Mouse (Mus musculus): ENCODE results near the gene Atp6v1f. TPM values are rescaled to one million over a fixed set of nuclear protein-coding genes. Genes with fewer than 3 reads are reported as not detected.

Atp6v1f gene
- total and polyA plus RNA-seq, 3 experiments, result 312 to 349 TPM; not detected in 1

DNA sequence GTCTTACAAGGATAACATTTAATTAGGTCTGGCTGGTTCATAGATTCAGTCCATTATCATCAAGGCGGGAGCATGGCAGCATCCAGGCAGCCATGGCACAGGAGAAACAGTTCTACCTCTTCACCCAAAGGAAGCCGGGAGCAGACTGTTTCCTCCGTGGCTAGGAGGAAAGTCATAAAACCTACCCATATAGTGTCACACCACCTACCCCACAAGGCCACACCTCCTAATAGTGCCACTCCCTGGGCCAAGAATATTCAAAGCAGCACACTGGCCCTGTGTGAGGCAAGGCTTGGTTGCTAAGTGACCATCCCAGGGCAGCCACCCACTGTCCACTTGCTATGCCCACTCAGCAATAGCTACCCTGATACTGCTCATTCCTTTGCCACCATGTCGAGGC, 3.6 kb downstream of the Atp6v1f start, which contains the start of gene Atp6v1fnb:
Gene Atp6v1fnb (plus strand): TSS at position 301 of the 400 bp plus-strand sequence.
- Histone ChIP-seq H3K4me3 (ENCODE audit: control insufficient read depth in 1 of 2, insufficient read depth in 1 of 2, low read depth in 2 of 2, low read length in 2 of 2) (no peak within 1 kb of the TSS), H3K36me3 (ENCODE audit: control insufficient read depth in 1 of 2, insufficient read depth in 2 of 2, low read length in 2 of 2) (peaks cover 3 to 16% of the 10 kb centered on the region in 2 experiments; a peak in 3 of 4 replicates), H3K9me3 (replicated peaks; ENCODE audit: insufficient read depth, low read length) (no peaks in the 10 kb centered on the region), H3K27me3 (ENCODE audit: control insufficient read depth in 1 of 2, insufficient read depth in 2 of 2, low read length in 2 of 2) (no peaks in the 10 kb centered on the region), H3K79me2 (ENCODE audit: control insufficient read depth, insufficient read depth, low read length, poor library complexity) (peaks cover 14% of the 10 kb centered on the region), H3K4me1 (ENCODE audit: control insufficient read depth in 1 of 2, insufficient read depth in 2 of 2, low read length in 2 of 2) (peaks cover 4 to 17% of the 10 kb centered on the region in 2 experiments; a peak in 3 of 4 replicates), H3K27ac (ENCODE audit: control insufficient read depth, low read depth, low read length) (no peak within 1 kb of the TSS), H3K9ac (ENCODE audit: control insufficient read depth, low read depth, low read length, poor library complexity, severe bottlenecking) (no peak within 1 kb of the TSS)
- TF ChIP-seq POLR2AphosphoS5 (IDR thresholded peaks at IDR 0.05; ENCODE audit: borderline replicate concordance, low read depth, low read length) (no peak), USF1 (IDR thresholded peaks at IDR 0.05; ENCODE audit: low read depth, low read length) (no peak), E2F4 (IDR thresholded peaks at IDR 0.05; ENCODE audit: borderline replicate concordance, low read depth, low read length) (no peak), CHD2 (IDR thresholded peaks at IDR 0.05; ENCODE audit: low read length) (no peak), RAD21 (IDR thresholded peaks at IDR 0.05; ENCODE audit: low read depth, low read length) (no peak), MEF2A (IDR thresholded peaks at IDR 0.05; ENCODE audit: extremely low read depth, insufficient replicate concordance, low read depth, low read length, poor library complexity, severe bottlenecking) (no peak), EP300 (IDR thresholded peaks at IDR 0.05; ENCODE audit: low read depth in 1 of 2, low read length in 2 of 2) (no peak), ZNF384 (IDR thresholded peaks at IDR 0.05; ENCODE audit: low read depth, low read length) (no peak), SIN3A (IDR thresholded peaks at IDR 0.05; ENCODE audit: low read length) (no peak), ZMIZ1 (IDR thresholded peaks at IDR 0.05; ENCODE audit: low read depth, low read length) (no peak; the same call in 1 of the 2 replicates), JUND (IDR thresholded peaks at IDR 0.05; ENCODE audit: low read depth, low read length) (no peak), MAX (IDR thresholded peaks at IDR 0.05; ENCODE audit: low read length) (no peak), NRF1 (IDR thresholded peaks at IDR 0.05; ENCODE audit: insufficient read depth, low read depth, low read length, poor library complexity, severe bottlenecking) (no peak)
- DNase-seq (ENCODE audit: low read depth, low spot score), result no peak

DNA sequence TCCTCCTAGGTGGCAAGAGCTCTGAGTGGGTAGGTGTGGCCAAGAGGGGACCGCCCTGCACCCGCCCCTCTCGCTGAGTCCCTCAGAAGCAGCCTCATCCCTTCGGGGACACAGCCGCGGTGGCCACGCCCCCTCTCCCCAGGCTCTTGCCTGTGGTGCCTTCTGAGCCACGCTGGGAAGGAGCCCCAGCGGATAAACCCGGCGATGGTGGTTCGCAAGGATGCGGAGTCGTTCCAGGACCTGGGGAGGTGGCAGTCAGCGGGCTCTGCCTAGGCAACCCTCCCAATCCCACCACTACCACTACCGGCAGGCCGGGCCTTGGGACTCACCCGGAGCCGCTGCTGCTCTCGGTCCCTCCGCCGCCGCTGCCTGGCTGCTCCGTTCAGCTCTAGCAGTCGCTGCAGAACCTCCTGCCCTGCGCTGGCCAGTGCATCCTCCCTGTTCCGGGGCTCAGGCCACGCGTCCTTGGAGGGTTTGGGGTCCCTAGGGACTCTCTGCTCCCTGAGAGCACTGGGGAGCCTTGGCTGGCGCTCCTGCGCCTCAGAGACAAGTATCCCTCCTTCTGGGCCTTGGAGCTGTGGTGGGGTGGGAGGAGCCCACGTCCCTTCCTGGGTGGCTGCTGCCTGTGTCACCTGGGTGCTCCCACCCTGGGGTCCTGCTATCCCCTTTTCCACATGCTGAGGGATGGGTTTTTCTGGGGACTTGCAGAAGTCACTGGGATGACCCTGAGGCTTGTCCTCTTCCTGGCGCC, 6.6 kb downstream of the Atp6v1f start:
- no peaks in the 10 kb centered on the region; a peak in 1 of 4 replicates for H3K27me3 ChIP-seq (ENCODE audit: control insufficient read depth in 1 of 2, insufficient read depth in 2 of 2, low read length in 2 of 2)
- peak overlapping the region; percentile 78 to 98 for H3K4me3 ChIP-seq (ENCODE audit: control insufficient read depth in 1 of 2, insufficient read depth in 1 of 2, low read depth in 2 of 2, low read length in 2 of 2)
- DNase-seq (ENCODE audit: low read depth, low spot score), result peak; percentile 96
- H3K27ac ChIP-seq (ENCODE audit: control insufficient read depth, low read depth, low read length), result no peak overlapping the region
- H3K9ac ChIP-seq (ENCODE audit: control insufficient read depth, low read depth, low read length, poor library complexity, severe bottlenecking), result peak overlapping the region; percentile 79
- H3K36me3 ChIP-seq (ENCODE audit: control insufficient read depth in 1 of 2, insufficient read depth in 2 of 2, low read length in 2 of 2), result peaks cover 3 to 6% of the 10 kb centered on the region in 2 experiments; a peak in 3 of 4 replicates
- TF ChIP-seq TAL1 (IDR thresholded peaks at IDR 0.05; ENCODE audit: low read length) (no peak), SIN3A (IDR thresholded peaks at IDR 0.05; ENCODE audit: low read length) (peak; percentile 69), MYC (IDR thresholded peaks at IDR 0.05; ENCODE audit: low read depth, low read length) (no peak), RAD21 (IDR thresholded peaks at IDR 0.05; ENCODE audit: low read depth, low read length) (0 out of 2 replicates have a peak, but pooled peaks have one; percentile 1), POLR2AphosphoS5 (IDR thresholded peaks at IDR 0.05; ENCODE audit: borderline replicate concordance, low read depth, low read length) (no peak), MXI1 (IDR thresholded peaks at IDR 0.05; ENCODE audit: low read depth, low read length) (peak; percentile 61; the same call in 1 of the 2 replicates), UBTF (IDR thresholded peaks at IDR 0.05; ENCODE audit: borderline replicate concordance, insufficient read depth, low read depth, low read length) (0 out of 2 replicates have a peak, but pooled peaks have one; percentile 62), JUND (IDR thresholded peaks at IDR 0.05; ENCODE audit: low read depth, low read length) (no peak), POLR2A (IDR thresholded peaks at IDR 0.05; ENCODE audit: control insufficient read depth in 1 of 2, insufficient read depth in 1 of 2, low read depth in 1 of 2, low read length in 2 of 2, poor library complexity in 1 of 2) (peak; percentile 69 to 72; a peak in 3 of 4 replicates), ZKSCAN1 (IDR thresholded peaks at IDR 0.05; ENCODE audit: low read depth, low read length) (no peak), NELFE (IDR thresholded peaks at IDR 0.05; ENCODE audit: low read depth, low read length) (peak; percentile 50), ZNF384 (IDR thresholded peaks at IDR 0.05; ENCODE audit: low read depth, low read length) (no peak), CTCF (IDR thresholded peaks at IDR 0.05 in 2 of 3, conservative IDR thresholded peaks at IDR 0.05 in 1 of 3; ENCODE audit: control insufficient read depth in 1 of 3, insufficient read depth in 1 of 3, low read depth in 2 of 3, low read length in 3 of 3, poor library complexity in 1 of 3, severe bottlenecking in 1 of 3) (no peak), TCF12 (IDR thresholded peaks at IDR 0.05; ENCODE audit: low read depth, low read length) (0 out of 2 replicates have a peak, but pooled peaks have one; percentile 17), EP300 (IDR thresholded peaks at IDR 0.05; ENCODE audit: low read depth in 1 of 2, low read length in 2 of 2) (no peak), TBP (IDR thresholded peaks at IDR 0.05; ENCODE audit: low read depth, low read length) (0 out of 2 replicates have a peak, but pooled peaks have one; percentile 27), MAZ (IDR thresholded peaks at IDR 0.05; ENCODE audit: low read depth, low read length) (0 out of 2 replicates have a peak, but pooled peaks have one; percentile 26), MAFK (IDR thresholded peaks at IDR 0.05; ENCODE audit: borderline replicate concordance, low read depth, low read length) (no peak), USF1 (IDR thresholded peaks at IDR 0.05; ENCODE audit: low read depth, low read length) (no peak), HCFC1 (IDR thresholded peaks at IDR 0.05; ENCODE audit: low read depth, low read length) (peak; percentile 54)
- no peaks in the 10 kb centered on the region for H3K9me3 ChIP-seq (replicated peaks; ENCODE audit: insufficient read depth, low read length)
- peaks cover under 1% of the 10 kb centered on the region; the same call in 1 of the 2 replicates for H3K79me2 ChIP-seq (ENCODE audit: control insufficient read depth, insufficient read depth, low read length, poor library complexity)
- H3K4me1 ChIP-seq (ENCODE audit: control insufficient read depth in 1 of 2, insufficient read depth in 2 of 2, low read length in 2 of 2), result peaks cover 3 to 11% of the 10 kb centered on the region in 2 experiments; a peak in 3 of 4 replicates
